Mouse (Mus musculus) adrenal gland, postnatal 14 days (tissue): ENCODE measurements around the gene Acaa1b. TPM values are rescaled to one million over a fixed set of nuclear protein-coding genes. Genes with fewer than 3 reads are reported as not detected.
A peak's percentile ranks its signal among the peaks of the same experiment; 100 is the strongest.

Source experiments
- DNase-seq: peaks from one replicate; pipeline ENCODE4 v3.0.0; 2021; ENCODE audit warnings: mixed read lengths
- total RNA-seq: library from RNA; stranded (reverse); gene quantifications from 2 replicates; pipeline ENCODE4 v1.2.3, GENCODE M21; 2021

The Acaa1b gene
- total RNA-seq, 1 experiment from 2014 or later, result 62.6 TPM

DNA sequence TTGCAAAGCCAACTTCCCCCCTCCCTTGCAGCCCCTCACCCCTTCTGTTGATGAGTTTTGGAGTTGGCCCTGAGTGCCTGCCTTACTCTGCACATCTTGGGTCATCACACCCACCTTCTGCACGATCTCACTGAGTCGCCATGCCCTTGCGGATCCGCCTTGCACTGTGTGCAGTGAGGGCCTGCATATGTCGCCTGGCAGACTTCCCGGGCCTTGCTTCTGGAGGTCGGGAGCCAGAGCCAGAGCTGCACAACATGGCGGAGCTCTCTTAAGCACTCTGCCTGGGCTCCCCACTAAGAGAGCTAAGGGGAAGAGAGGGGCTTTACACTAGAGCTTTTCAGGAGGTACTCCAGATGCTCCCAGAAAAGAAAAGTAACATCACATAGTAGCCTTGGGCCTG, 12.2 kb downstream of the Acaa1b start:
- no peak for DNase-seq

GRCm38 (mm10) chr9:119143372-119143771, 13.5 kb downstream of the Acaa1b start:
- no peak for DNase-seq

DNA sequence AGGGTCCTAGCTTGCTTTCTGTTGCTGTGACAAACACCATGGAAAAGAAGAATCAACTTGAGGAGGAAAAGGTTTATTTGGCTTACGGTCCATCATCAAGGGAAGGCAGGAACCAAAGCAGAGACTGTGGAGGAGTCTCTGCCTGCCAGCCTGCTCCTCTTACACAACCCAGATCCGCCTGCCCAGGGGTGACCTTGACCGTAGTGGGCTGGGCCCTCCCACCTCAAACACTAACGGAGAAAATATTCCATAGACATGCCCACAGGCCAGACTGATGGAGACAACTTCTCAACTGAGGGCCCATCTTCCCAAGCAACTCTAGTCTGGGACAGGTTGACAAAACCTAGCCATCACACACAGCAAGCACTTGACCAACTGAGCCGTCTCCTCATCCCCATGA, 14.8 kb downstream of the Acaa1b start:
- peak; percentile 33 for DNase-seq

- no peak for DNase-seq
These were observed 18.1 kb downstream of the Acaa1b start for GRCm38 (mm10) chr9:119138836-119139235.

GRCm38 (mm10) chr9:119130692-119131091, 26.2 kb downstream of the Acaa1b start:
- no peak for DNase-seq

DNA sequence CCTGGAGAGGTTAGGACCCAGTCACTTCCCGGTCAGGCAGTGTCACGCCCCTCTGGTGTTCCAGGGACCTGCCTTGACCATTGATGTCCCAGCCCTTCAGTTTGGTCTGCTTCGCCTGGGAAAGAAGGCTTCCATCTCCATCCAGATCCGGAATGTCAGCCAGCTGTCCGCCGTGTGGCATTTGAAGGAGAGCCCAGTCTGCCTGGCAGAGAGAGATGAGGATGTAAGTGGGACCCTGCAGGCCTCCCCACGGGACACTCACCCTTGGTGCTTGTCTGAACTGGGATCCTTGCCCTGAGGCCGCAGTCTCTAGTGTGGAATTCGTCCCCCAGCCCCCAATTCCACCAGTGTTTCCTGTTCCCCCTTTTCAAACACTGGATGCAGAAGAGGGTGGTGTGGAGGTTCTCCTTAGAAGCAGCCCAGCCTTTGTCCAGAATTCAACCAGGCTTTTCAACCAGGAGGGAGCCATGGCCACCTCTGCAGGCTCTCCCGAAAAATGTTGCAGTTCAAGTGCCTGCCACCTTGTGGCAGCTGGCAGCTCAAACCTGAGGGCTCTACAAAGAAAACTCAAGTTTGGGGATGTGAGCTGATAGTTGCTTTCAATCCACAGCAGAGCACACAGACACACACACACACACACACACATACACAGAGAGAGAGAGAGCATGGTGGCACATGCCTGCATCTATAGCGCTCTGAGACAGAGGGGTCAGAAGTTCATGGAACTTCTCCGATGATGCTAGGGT, 28.3 kb downstream of the Acaa1b start:
- no peak for DNase-seq

DNA sequence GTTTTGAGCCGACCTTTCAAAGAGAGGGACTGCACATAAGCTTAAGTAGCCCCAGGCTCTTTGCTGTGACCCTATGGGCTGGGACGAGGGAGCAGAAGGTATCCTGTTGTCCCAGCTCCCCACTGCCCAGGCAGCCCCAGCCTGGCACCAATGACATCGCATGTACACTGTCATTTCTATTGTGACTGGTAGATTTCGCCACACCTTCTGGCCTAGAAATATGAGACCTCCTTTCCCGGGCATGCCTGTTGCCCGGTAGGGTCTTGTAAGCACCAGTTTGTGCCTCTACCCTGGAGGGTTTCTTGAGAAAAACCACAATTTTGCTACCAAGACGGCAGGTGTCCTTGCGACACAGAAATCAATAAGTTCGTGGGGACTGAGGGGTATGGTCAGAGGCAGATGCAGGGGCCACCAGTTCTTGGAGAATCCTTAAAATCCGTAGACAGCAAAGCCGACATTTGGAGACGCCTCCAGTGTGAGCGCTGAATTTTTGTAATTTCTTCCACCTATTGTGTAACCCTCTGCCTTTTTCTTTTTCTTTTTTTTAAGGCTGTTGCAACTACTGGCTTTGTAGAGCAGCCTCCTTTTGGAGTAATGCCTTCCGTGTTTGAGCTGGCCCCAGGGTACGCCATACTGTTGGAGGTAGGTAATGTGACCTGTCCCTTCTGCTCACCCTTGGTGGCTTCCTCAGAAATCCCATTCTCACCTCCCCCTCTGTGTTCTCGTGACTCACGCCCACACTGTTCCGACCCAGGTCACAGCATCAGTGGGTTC, 34.1 kb downstream of the Acaa1b start:
- no peak for DNase-seq

DNA sequence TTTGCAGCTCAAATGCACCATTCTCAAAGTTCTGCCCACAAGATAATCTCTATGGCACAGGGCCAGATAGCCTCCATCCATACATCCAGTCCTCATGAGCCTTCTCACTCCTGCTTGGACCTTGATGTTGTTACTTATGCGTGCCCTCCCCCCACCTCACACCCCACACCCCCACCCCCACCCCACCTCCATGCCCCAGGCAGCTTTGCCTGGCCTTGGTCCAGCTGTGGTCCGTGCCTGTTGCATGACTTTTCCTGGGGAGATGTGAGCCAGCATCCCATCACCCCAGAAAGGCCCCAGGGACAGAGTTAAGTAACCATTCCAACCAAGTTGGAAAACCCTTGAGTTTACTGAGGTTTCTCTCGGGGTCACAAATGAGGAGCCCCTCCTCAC, 36.7 kb downstream of the Acaa1b start:
- no peak for DNase-seq

DNA sequence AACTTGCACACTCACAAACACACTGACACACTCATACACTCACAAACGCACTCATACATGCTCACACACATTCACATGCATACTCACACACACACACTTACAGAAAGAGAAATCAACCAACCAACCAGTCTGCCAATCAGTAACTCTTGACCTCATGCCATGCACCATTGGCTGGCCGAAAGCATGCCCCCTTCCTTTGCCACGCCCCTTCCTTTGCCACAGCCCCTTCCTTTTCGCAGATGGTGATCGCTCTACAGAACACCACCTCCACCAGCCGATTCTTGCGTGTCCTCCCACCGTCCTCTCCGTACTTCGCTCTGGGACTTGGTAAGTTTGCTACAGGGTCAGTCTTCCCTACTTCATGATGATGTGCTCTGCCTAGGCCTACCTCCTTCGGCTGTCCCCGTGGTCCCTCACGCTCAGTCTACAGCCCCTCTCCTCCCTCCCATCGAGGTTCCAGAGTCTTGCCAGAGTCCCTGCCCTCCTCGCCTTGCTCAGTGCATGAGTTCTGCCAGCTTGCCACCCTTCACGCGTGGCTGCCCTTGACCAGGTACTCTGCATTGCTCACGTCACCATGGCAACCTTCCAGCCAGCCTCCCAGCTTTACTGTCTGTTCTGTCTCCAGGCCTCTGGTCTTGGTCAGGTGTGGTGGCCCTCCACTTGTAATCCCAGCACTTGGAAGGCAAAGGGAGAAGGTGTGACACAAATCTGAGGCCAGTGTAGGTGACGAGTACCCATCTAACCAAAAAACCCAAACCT, 37.3 kb downstream of the Acaa1b start:
- no peak for DNase-seq

GRCm38 (mm10) chr9:119114911-119115310, 42.0 kb downstream of the Acaa1b start:
- no peak for DNase-seq

DNA sequence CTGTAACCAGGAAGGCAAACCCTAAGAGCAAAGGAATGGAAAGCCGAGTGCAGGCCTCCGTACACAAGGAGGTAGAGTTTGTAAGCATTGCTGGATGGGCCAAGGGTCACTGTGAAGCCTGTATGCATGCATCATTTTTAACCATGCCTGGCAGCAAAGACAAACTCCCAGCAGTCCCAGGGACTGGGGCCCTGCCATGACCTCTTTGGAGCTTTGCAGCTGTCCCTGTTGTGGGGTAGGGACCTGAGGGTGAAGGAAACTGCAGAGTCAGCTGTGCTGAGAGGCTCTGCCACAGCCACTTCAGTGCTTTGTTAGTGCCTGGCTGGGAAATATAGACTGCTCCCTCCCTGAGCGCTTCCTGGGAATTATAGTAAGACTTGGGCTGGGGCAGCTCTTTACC, 46.3 kb downstream of the Acaa1b start:
- peak; percentile 30 for DNase-seq

- DNase-seq, result no peak
These were observed 47.1 kb downstream of the Acaa1b start for GRCm38 (mm10) chr9:119109685-119110353.

DNA sequence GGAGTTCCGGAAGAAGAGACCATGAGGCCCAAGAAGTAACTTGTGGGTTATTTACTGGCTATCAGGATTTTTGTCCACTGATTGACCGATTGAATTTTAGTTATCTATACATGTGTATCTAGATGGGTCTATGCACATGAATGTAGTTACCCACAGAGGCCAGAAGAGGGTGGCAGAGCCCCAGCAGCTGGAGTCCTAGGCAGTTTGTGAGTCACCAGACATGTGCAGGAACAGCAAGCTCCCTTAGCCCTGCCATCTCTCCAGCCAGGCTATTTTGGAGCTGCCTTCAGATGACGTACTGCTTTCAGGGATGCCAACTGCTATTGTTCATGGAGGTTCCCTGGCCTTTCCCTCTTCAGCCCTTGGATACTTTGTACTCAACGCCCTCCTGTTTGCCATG, 49.3 kb downstream of the Acaa1b start:
- DNase-seq, result peak; percentile 63

- DNase-seq, result no peak
These were observed 54.1 kb downstream of the Acaa1b start for GRCm38 (mm10) chr9:119102783-119103113.

DNA sequence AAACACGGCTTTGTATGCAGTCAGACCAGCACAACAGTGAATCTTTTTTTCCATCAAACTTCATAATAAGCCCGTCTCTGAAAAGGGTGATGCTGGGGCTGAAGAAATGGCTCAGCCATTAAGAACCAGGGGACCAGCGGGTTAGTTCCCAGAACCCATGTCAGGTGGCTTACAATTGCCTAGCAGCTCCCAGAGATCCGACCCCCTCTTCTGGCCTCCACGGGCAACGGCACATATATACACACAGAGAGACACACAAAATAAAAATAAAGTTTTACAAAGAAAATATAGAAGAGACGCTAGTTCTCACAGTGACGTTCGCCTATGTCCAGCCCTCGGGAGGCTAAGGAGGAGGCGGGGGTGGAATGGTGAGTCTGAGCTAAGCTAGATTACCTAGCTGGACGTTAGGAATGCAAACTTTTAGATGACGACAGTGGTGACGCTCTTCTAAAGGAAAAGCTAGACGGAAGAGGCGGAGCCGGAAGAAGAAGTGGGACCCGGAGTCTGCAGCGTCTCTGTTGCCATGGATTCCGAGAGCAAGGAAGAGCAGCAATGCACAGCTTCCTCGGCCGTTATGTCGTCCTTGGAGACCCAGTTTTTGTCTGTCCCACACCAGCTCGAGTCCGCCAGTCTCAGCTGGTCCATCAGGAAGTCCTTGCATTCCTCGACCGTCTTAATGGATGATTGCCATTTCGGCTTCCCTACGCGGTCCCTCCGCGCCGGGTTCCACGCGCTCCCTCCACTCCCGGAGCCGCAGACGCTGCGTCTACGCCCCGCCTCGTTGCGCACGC, 54.7 kb downstream of the Acaa1b start, which contains the start of gene Dlec1:
Dlec1 (plus strand) TSS at position 487 of the 791 bp plus-strand sequence.
- DNase-seq, result peak; percentile 81

- DNase-seq, result peak; percentile 53
These were observed 56.6 kb downstream of the Acaa1b start for GRCm38 (mm10) chr9:119100177-119100898.
